Mouse (Mus musculus) WW6 (cell line): ENCODE measurements around the gene Zfp963.
A peak's percentile ranks its signal among the peaks of the same experiment; 100 is the strongest.

ENCODE experiments used
- DNase-seq: peaks from one replicate; pipeline ENCODE4 v3.0.0-alpha.2; 2013; ENCODE audit warnings: low read depth, low spot score

Zfp963 gene

DNA sequence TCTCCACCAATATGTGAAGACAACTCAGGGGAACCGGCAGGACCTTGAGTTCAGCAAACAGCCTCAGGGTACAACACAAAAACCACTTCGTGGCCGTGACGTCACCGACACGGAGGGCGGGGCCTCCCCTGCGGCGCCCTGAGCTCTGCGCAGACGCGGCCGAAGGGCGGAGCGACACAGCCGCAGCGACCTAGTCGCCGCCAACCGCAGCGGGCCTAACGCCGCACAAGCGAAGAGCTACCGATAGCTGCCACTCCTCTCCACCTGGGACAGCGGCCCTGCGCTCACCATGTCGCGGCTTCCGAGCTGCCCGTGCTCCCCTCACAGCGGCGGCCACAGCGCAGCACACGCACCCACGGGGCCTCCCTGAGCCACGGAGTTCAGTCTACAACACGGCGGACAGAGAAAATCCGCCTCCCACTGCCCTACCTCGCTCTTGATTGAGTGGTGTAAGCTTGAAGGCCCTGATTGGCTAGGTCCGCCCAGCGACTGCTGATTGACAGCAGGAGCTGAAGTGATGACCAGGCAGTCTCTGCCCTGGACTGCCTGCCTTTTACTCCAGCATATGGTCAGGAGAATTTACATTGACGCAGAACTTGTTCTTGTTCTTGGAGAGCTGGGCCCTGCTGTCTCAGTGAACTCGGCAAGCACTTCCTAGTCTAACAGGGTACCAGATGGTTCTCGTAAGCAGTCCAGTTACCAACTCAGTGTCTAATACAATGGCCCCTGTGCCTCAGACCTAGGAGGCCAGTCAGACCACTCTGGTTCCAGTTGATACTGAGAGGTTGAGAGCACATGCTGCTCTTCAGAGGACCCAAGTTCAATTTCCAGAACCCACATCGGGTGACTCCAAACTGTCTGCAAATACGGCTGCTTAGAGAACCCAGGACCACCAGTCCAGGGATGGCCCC, at the start of gene Zfp963:
Zfp963 (minus strand) TSS at position 427 of the 911 bp plus-strand sequence.
- DNase-seq: peak; percentile 98

GRCm38 (mm10) chr8:69799261-69799660, 49.5 kb upstream of the Zfp963 start:
- DNase-seq: no peak

GRCm38 (mm10) chr8:69797661-69798060, 47.9 kb upstream of the Zfp963 start:
- no peak for DNase-seq

DNA sequence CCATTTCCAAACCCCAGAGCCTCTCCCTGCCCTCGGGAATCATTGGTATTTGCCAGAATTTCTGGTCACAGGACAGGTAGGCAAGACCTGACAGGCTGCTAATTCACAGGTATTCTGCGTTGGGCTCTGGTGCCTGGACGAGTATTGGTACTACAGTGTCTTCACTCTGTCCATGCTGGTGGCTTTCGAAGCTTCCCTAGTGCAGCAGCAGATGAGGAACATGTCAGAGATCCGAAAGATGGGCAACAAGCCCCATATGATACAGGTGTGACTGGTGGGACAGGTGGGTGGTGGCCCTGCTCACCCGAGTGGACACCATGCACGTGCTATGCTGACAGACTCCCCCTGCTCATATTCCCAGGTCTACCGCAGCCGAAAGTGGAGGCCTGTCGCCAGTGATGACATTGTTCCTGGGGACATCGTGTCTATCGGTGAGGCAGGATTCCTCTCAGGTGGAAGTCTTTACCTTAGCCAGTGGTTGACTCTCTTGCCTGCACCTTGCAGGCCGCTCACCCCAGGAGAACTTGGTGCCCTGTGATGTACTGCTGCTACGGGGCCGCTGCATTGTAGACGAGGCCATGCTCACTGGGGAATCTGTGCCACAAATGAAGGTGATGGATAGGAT, 47.1 kb upstream of the Zfp963 start:
- DNase-seq: no peak

DNA sequence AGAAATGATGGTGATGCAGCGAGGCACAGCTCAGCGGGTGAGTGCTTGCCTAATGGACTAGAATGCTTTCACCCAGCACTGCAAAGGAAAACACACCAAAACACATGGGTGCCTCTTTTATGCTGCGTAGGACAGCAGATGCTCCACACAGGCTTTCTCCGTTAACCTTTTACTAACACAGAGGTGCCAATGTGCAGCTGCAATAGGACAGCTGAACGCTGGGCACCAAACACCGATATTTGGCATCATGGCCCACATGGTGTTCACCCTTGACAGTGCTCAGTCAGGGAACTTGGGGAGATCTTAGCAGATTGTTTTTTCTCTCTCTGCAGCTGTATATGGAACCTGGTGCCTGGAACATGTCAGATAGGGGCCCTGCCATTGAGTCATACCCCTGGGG, 45.1 kb upstream of the Zfp963 start:
- no peak for DNase-seq

DNA sequence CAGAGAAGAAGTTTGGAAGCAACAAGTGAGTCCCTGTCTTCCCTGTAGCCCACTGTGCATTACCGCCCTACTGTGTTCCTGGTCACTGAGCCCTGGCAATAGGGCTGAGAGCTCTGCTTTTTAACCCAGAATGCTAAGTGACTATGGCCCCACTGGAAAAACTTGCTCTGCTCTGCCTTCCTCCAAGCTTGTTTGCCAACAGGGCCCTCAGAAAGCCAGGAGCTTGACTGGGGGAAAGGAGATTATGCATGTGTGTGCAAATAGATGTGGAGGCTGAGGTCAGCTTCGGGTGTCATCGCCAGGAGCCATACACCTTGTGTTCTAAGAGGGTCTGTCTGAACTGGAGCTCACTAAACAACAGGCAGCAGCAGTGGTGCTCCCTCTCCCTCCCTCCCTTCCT, 44.3 kb upstream of the Zfp963 start:
- DNase-seq: no peak

DNA sequence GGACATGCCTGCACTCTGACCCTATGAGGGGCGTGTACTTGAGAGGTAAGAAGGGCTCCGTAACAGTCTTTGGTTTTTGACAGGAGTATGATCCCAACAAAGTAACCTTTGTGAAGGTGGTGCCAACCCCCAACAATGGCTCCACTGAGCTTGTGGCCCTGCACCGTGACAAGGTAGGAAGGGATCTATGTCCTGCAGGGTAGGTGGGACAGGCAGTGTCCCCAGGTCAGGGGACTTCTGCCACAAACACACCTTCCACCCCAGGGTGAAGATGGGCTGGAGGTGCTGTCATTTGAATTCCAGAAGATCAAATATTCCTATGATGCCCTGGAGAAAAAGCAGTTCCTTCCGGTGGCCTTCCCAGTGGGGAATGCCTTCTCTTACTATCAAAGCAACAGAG, 43.9 kb upstream of the Zfp963 start:
- no peak for DNase-seq

DNA sequence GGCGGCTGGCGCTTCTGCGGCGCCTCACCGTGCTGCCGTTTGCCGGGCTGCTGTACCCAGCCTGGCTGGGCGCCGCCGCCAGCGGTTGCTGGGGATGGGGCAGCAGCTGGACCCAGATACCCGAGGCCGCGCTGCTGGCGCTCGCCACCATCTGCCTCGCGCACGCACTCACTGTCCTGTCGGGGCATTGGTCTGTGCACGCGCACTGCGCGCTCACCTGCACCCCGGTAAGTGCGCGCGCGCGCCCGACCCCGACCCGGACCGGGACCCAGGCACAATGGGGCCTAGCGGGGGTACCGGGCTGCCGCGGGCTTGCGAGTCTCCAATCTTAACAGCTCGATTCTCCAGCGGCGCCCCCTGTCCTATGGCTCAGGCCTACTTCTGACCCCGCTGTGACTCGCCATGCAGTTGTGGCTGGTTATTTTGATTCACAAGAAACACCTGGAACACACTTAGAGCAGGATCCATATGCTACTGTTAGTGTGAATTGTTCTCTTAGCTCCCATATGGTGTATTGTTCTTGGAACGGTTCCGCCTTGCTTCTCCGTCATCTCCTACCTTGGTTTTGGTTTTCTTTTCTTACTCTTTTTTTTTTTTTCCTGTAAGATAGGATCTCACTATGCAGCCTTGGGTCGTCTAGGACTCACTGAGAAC, 41.8 kb upstream of the Zfp963 start:
- no peak for DNase-seq

DNA sequence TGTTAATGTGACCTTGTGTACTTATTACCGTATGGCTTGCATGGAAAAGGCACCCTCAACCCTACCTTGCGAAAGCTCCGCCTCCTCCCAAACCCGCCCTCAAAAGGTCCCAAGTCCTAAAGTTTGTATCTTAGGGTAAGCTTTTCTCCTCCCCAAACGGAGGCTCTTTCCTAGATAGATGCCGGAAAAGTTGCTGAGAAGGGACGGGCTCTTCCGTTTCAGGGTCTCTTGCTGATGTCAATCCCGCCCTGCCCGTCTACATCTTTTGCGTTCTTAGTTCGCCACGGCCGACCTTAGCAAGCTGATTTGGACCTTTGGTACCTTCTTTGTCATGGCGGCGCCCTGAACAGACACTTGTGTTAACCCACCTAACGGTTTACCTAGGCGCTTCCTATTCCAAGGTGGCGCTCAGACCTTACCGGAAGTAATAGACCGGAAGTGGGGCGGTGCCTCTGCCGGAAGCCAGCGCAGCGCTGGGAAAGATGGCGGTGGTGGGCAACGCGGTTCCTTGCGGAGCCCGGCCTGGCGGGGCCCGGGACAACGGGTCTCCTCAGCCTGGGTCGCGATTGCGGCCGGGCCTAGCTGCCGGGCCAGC, 41.1 kb upstream of the Zfp963 start, which contains the start of the genes Atp13a1 and Zfp866:
Atp13a1 (plus strand) TSS at position 391 of the 595 bp plus-strand sequence.
Zfp866 (minus strand) TSS at position 406 of the 595 bp plus-strand sequence.
- DNase-seq: peak; percentile 85

- DNase-seq: no peak
These were observed 40.6 kb upstream of the Zfp963 start for GRCm38 (mm10) chr8:69790364-69790763.

GRCm38 (mm10) chr8:69789731-69790130, 40.0 kb upstream of the Zfp963 start:
- no peak for DNase-seq

DNA sequence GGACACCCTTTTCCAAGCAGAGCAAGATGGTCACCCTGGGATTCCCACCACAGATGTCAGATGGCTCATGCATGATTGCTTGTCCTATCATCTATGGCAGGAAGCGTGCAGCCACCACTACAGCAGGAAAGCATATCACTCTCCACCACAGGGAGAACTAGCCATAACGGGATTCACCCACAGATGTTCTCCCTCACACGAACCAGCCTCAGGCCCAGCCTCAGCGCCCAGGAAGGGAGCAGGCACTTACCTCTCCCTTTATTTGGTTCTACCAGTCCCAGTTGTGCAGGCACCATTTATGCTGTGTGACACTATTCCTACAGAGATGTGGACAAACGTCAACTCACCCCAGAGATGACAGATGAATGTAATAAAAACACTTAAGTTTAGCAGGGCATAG, 39.3 kb upstream of the Zfp963 start:
- DNase-seq: no peak

- no peak for DNase-seq
These were observed 27.3 kb upstream of the Zfp963 start for GRCm38 (mm10) chr8:69777111-69777510.

GRCm38 (mm10) chr8:69775149-69775534, 25.4 kb upstream of the Zfp963 start:
- no peak for DNase-seq

DNA sequence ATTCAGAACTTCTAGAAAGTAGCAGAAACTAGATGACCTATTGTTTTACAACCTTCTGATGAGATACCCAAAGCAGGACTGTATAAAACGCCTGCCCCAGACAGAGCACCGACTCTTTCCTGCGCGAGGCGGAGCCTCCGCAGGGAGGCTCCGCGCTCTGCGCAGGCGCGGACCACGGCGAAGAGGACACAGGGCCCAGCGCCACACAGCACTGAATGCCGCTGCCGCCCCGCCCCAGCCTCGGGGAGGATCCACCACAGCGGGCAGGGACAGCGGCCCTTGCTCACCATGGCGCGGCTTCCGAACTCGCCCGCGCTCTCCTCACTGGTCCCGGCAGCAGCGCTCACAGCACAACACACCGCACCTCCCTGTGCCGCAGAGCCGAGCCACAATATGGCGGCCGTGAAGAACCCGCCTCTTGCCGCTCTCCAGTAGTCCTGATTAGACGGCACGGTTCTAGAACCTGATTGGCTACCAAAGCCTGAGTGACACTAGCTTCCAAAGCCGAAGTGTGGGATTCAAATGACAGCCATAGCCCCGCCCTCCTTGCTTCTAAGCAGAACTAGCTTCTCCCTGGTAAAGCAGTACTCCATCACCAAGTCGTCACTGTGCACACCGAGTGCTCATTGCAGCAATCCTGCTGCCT, 24.9 kb upstream of the Zfp963 start, which contains the start of gene Gm20422:
Gm20422 (minus strand) TSS at position 384 of the 646 bp plus-strand sequence.
- DNase-seq: peak; percentile 93

GRCm38 (mm10) chr8:69772106-69772505, 22.3 kb upstream of the Zfp963 start:
- no peak for DNase-seq

DNA sequence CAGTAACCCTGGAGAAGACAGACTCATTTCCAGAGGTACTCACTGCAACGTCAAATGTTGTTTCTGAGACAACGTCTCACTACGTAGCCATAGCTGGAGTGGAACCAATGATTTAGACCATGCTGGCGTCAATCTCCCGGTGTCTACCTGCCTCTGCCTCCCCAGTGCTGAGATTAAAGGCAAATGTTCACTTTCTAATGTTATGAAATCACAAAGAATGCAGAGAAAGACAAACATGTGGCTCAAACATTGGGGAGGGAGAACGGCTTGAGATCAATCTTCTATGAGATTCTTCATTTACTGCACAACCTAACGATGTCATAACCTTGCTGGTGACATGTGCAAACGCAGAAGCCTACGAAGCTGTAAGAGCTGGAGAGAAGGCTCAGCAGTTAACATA, 21.5 kb upstream of the Zfp963 start:
- DNase-seq: no peak

GRCm38 (mm10) chr8:69761814-69762445, 12.2 kb upstream of the Zfp963 start:
- DNase-seq: no peak

- DNase-seq: no peak
These were observed 8.5 kb upstream of the Zfp963 start for GRCm38 (mm10) chr8:69758316-69758715.

DNA sequence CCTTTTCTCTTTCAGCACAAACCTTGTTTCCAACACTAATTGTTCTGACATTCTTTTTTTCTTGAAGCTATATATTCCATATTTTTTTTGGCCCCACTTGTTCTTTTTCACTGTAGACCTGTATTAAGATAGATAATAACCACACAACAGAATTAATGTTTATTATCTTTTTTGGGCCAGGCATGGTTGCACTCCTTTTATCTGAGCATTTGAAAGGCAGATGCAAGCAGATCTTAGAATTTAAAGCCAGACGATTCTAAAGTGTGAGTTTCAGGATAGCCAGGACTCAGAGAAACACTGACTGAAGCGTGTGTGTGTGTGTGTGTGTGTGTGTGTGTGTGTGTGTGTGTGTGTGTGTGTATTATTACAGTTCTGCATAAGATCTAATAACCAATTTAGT, 2.7 kb upstream of the Zfp963 start:
- no peak for DNase-seq

DNA sequence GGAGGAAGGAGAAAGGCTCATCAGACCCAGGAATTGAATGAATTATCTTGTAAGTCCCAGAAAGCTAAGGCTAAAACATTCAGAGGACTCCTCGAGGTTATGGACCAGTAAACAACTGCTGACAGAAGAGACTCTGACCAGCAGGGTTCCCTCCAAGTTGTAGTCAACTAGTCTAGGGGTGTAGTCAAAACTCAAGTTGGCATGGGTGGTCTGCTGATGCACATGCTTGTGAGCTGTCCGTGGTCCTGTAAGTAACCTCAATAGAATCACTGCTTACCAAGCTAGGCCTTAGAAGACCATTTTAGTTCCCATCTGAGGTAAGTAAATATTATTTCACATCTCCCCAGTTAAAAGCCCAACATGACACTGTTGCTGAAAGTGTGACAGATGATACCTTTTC, 8.5 kb downstream of the Zfp963 start:
- no peak for DNase-seq
